Mouse (Mus musculus) small intestine, adult 2 months (tissue): ENCODE data around the gene Hspa1a. TPM values are rescaled to one million over a fixed set of nuclear protein-coding genes. Genes with fewer than 3 reads are reported as not detected.
"Not testable (repeated sequence)": the region's sequence is repeated elsewhere in the genome, so short reads cannot be mapped to it uniquely, and the experiment has no call there.

ENCODE experiments used
- H3K27ac ChIP-seq: fragments of 200-500 bp; 2 replicates; pipeline ENCODE4 v1.5.1; 2012; ENCODE audit warnings: low read depth, low read length, control low read depth, inconsistent platforms; ENCODE audit not compliant: insufficient read depth
- H3K27me3 ChIP-seq: fragments of 200-500 bp; 2 replicates; pipeline ENCODE4 v1.6.1; 2012; ENCODE audit warnings: mild to moderate bottlenecking, moderate library complexity, low read length, inconsistent platforms; ENCODE audit not compliant: control insufficient read depth, insufficient read depth
- H3K36me3 ChIP-seq: fragments of 200-500 bp; 2 replicates; pipeline ENCODE4 v1.6.1; 2012; ENCODE audit warnings: mild to moderate bottlenecking, low read length, control low read depth, inconsistent platforms; ENCODE audit not compliant: control insufficient read depth, insufficient read depth
- H3K4me1 ChIP-seq: fragments of 200-500 bp; 2 replicates; pipeline ENCODE4 v1.6.1; 2012; ENCODE audit warnings: low read length, inconsistent platforms, mixed read lengths; ENCODE audit not compliant: control insufficient read depth, insufficient read depth, insufficient read length
- H3K4me3 ChIP-seq: fragments of 200-500 bp; 2 replicates; pipeline ENCODE4 v1.5.1; 2012; ENCODE audit warnings: low read depth, mild to moderate bottlenecking, control low read depth, inconsistent platforms, low read length, moderate library complexity
- CTCF ChIP-seq: fragments of 200-500 bp; IDR thresholded peaks from 2 replicates; pipeline ENCODE4 v1.5.1; 2012; ENCODE audit warnings: low read depth, mild to moderate bottlenecking, control low read depth, inconsistent platforms, low read length, moderate library complexity, mixed read lengths; ENCODE audit not compliant: insufficient replicate concordance, insufficient read length; ENCODE audit errors: extremely low read depth
- POLR2A ChIP-seq: fragments of 200-500 bp; IDR thresholded peaks from 2 replicates; pipeline ENCODE4 v1.6.1; 2012; ENCODE audit warnings: low read depth, mild to moderate bottlenecking, control low read depth, inconsistent platforms, low read length, moderate library complexity
- WGBS: fragments of 180-500 bp; shearing (Covaris S2); methylation state at CpG from one replicate; pipeline ENCODE4 v1.1.7; 2018; 5-methylcytosine and 5-hydroxymethylcytosine counted together
- polyA plus RNA-seq: library from polyadenylated mRNA; depleted of rRNA; stranded (reverse); fragments of >200 nt; gene quantifications from 2 replicates; pipeline ENCODE4 v1.2.3, GENCODE M21; 2012

Hspa1a gene
- polyA plus RNA-seq, 1 experiment = 8.9 TPM

DNA sequence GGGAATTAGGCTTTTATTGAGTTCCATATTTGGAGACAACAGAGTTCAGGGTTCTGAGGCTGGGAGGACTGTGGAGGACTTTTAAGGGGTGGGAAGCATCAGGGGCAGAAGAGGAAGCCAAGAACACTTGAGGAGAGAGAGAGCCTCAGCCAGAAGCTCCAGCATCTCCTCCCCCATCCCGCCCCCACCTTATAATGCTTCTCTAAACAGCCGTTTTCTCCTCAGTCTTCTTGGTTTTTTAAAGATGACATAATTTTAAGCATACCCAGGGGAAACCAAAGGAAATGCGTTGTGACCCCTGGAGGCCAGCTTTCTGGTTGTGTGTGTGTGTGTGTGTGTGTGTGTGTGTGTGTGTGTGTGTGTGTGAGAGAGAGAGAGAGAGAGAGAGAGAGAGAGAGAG, 9.8 kb downstream of the Hspa1a start:
- peak overlapping the region; percentile 32; the same call in 1 of the 2 replicates for H3K27ac ChIP-seq
- no peaks in the 10 kb centered on the region for H3K4me1 ChIP-seq
- no peak overlapping the region for H3K4me3 ChIP-seq
- no peaks in the 10 kb centered on the region for H3K27me3 ChIP-seq
- TF ChIP-seq POLR2A (no peak), CTCF (no peak)
- WGBS = 47% methylated on average over 3 of the region's 3 CpGs
- no peaks in the 10 kb centered on the region for H3K36me3 ChIP-seq

DNA sequence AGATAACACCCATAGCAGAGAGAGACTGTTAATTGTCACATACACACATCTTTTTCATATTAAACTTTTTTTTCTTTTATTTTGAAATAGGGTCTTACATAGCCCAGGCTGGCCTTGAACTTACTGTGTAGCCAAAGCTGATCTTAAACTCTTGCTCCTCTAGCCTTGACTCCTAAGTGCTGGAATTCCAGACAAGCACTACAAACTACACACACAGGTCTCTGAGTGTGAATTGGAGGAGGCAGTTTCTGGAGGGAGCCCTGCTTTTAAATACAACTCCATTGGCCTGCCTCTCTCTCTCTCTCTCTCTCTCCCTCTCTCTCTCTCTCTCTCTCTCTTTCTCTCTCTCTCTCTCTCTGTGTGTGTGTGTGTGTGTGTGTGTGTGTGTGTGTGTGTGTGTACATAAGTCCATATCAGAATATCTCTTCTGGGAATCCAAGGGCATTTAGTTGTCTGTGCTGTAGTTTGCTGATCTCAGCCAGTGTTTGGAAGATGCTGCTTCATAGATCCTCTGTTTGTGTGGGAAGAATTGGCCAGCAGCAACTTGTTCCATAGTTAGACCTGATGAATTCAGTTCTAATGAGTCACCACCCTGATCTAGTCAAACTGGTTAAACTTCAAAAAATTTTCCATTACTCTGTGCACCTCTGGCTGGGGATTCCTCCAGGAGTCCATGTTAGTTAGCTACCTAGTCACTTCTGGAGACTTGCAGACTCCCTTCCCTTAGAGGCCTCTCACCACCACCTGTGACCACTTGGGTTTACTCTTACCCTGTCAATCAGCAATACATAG, 11.1 kb downstream of the Hspa1a start:
- Histone ChIP-seq H3K27ac (peak overlapping the region; percentile 80), H3K4me1 (0 out of 2 replicates have a peak, but pooled peaks cover 2% of the 10 kb centered on the region), H3K27me3 (no peaks in the 10 kb centered on the region), H3K36me3 (no peaks in the 10 kb centered on the region), H3K4me3 (no peak overlapping the region)
- TF ChIP-seq POLR2A = no peak
- TF ChIP-seq CTCF = no peak

DNA sequence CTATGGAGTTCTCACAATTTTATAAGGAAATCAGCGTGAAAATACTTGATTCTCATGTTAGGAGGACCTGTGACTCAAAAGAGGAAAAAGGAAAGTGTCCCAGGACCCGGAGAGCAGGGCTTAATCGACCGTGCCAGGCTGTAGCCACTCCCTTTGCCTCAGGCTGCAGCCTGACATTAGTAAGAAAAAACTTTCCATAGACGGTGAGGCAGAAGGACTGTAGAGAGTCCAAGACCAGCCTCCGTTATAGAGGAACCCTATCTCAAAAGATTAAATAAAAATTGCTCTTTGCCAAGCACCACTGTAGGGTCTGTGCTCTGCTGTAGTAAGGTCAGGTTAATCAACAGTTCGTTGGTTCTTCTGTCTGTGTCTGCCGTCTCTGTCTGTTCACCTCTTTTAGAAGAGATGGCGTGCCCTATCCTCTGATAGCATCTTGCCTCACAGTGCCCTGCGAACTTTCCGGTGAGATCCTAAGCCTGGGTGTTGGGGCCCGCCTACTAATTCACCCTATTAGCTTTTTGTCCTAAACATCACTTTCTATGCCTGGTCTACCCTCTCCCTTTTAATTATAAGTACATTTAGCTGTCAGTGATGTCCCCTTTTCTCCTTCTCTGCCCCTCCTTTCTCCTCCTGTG, 12.0 kb downstream of the Hspa1a start:
- H3K4me3 ChIP-seq = peak overlapping the region; percentile 77
- H3K4me1 ChIP-seq = 0 out of 2 replicates have a peak, but pooled peaks cover 2% of the 10 kb centered on the region
- no peaks in the 10 kb centered on the region for H3K27me3 ChIP-seq
- TF ChIP-seq POLR2A = no peak
- no peaks in the 10 kb centered on the region for H3K36me3 ChIP-seq
- peak overlapping the region; percentile 96 for H3K27ac ChIP-seq
- 7% methylated on average over 12 of the region's 12 CpGs for WGBS

DNA sequence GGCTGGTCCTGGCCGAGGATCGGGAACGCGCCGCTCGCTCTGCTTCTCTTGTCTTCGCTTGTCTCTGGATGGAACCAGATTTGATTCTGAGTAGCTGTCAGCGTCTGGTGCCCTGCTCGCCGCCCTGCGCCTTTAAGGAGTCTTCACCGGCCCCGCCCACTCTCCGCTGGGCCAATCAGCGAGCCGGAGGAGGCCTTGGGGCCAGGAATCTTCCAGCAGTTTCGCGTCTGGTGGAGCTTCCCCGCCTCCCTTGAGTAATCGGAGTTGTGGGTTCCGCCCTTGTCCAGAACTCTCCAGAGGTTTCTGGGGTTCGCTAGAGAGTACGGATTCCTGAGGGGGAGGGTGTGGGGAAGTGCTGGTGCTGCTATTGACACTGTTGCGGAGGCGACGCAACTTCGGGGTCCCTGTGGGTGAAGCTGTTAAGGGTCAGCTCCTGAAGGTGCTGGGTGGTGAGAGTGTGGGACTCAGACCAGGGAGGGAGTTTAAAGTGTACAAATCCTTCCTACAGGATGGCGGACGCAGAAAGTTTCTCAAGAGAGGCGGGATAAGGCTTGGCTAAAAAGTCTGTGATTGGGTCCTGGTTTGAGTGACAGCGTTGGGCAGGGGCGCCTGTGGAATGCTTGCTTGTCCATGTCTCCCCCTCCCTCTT, 12.7 kb downstream of the Hspa1a start, which contains the start of gene Hspa1b:
Gene Hspa1b (minus strand): TSS at position 109 of the 649 bp plus-strand sequence.
- not testable (repeated sequence) for H3K36me3 ChIP-seq, H3K4me1 ChIP-seq, H3K27me3 ChIP-seq
- Histone ChIP-seq H3K27ac (peak within 1 kb of the TSS; percentile 96), H3K4me3 (peak within 1 kb of the TSS; percentile 77)
- TF ChIP-seq POLR2A = peak; percentile 75; the same call in 1 of the 2 replicates
- 1% methylated on average over 32 of the region's 32 CpGs for WGBS

DNA sequence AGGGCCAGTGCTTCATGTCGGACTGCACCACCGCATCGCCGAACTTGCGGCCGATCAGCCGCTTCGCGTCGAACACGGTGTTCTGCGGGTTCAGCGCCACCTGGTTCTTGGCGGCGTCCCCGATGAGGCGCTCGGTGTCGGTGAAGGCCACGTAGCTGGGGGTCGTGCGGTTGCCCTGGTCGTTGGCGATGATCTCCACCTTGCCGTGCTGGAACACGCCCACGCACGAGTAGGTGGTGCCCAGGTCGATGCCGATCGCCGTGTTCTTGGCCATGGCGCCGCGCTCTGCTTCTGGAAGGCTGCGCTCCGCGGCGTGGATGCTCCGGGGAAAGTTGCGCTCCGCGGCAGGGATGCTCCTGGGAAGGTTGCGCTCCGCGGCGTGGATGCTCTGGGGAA, 13.2 kb downstream of the Hspa1a start:
- WGBS = 1% methylated on average over 37 of the region's 47 CpGs

DNA sequence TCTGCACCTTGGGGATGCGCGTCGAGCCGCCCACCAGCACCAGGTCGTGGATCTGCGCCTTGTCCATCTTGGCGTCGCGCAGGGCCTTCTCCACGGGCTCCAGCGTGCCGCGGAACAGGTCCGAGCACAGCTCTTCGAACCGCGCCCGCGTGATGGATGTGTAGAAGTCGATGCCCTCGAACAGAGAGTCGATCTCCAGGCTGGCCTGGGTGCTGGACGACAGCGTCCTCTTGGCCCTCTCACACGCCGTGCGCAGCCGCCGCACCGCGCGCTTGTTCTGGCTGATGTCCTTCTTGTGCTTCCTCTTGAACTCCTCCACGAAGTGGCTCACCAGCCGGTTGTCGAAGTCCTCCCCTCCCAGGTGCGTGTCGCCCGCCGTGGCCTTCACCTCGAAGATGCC, 14.0 kb downstream of the Hspa1a start:
- 17% methylated on average over 30 of the region's 40 CpGs for WGBS

More for the DNA sequence above, 13.2 kb downstream of the Hspa1a start:
- H3K36me3 ChIP-seq, H3K4me1 ChIP-seq, H3K27me3 ChIP-seq, H3K27ac ChIP-seq: not testable (repeated sequence)
- peak overlapping the region; percentile 62 for H3K4me3 ChIP-seq

DNA sequence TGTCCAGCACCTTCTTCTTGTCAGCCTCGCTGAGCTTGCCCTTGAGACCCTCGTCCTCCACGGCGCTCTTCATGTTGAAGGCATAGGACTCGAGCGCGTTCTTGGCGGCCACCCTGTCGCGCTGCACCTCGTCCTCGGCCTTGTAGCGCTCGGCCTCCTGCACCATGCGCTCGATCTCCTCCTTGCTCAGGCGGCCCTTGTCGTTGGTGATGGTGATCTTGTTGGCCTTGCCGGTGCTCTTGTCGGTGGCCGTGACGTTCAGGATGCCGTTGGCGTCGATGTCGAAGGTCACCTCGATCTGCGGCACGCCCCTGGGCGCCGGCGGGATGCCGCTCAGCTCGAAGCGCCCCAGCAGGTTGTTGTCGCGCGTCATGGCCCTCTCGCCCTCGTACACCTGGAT, 14.7 kb downstream of the Hspa1a start:
- 9% methylated on average over 36 of the region's 40 CpGs for WGBS
- peak overlapping the region; percentile 43 for H3K4me3 ChIP-seq
- not testable (repeated sequence) for H3K27ac ChIP-seq, H3K36me3 ChIP-seq, H3K27me3 ChIP-seq, H3K4me1 ChIP-seq

More for the DNA sequence above, 14.0 kb downstream of the Hspa1a start:
- not testable (repeated sequence) for H3K36me3 ChIP-seq, H3K27me3 ChIP-seq, H3K4me1 ChIP-seq, H3K27ac ChIP-seq
- H3K4me3 ChIP-seq = peak overlapping the region; percentile 24; the same call in 1 of the 2 replicates
